In genomic region chr6:134873018-134873417, GRCm38 (mm10) we compare ENCODE assay signal across 17 mouse cellular contexts. TPM values are rescaled to one million over a fixed set of nuclear protein-coding genes. Genes with fewer than 3 reads are reported as not detected.
DNase-seq lines count a peak whose midpoint lies in the region; ATAC-seq and TF ChIP-seq lines count a peak whose summit lies in the region.
"Had no signal": no experiment of that assay in that cellular context is flagged by ENCODE, and none has a peak within 500 bp of the region (broad histone marks: within the 10 kb centered on the region; RNA-seq: fewer than 3 reads in every experiment).

No protein-coding gene starts in this region.

- no peaks in the 10 kb centered on the region for H3K9me3 ChIP-seq in intestine, postnatal 0 days (ENCODE audit: control insufficient read depth)
- no peaks in the 10 kb centered on the region for H3K9me3 ChIP-seq in intestine, embryonic 15.5 days
- no peaks in the 10 kb centered on the region for H3K9me3 ChIP-seq in stomach, postnatal 0 days (ENCODE audit: control insufficient read depth, low read length)
- H3K9me3 ChIP-seq: embryonic facial prominence, embryonic 13.5 days; forebrain, embryonic 15.5 days; G1E; hindbrain, embryonic 10.5 days; liver, embryonic 13.5 days had no signal

- H3K27ac ChIP-seq in intestine, postnatal 0 days (ENCODE audit: low read depth, low read length): no peak overlapping the region
- H3K27ac ChIP-seq in intestine, embryonic 15.5 days: no peak overlapping the region
- H3K27ac ChIP-seq in stomach, postnatal 0 days (replicated peaks): no peak overlapping the region
- H3K27ac ChIP-seq: embryonic facial prominence, embryonic 13.5 days; forebrain, embryonic 15.5 days; hindbrain, embryonic 10.5 days; liver, embryonic 13.5 days; midbrain, embryonic 10.5 days had no signal

- DNase-seq in thymus, postnatal 0 days (ENCODE audit: low spot score): peak; percentile 29
- DNase-seq in thymus, postnatal 10 days (ENCODE audit: low spot score in 2 of 2): no peak
- DNase-seq in T-cell, adult 2 months (ENCODE audit: low spot score): peak; percentile 38
- DNase-seq in stomach, postnatal 0 days (ENCODE audit: low spot score): no peak
- DNase-seq in left cerebral cortex, postnatal 14 days (ENCODE audit: low spot score in 2 of 2): no peak
- DNase-seq: adrenal gland, adult 8-10 months; cerebellum, adult 11-12 months; heart, adult 18-20 months; liver, embryonic 13.5 days had no signal

- peak; percentile 57 for ATAC-seq in intestine, postnatal 0 days
- no peak for ATAC-seq in intestine, embryonic 15.5 days
- ATAC-seq in stomach, postnatal 0 days (ENCODE audit: low FRiP score, low TSS enrichment): no peak
- ATAC-seq in monocyte, adult 5-6 weeks (replicated peaks; ENCODE audit: insufficient number of reproducible peaks, low FRiP score, low TSS enrichment, poor library complexity, severe bottlenecking): no peak
- ATAC-seq: forebrain, embryonic 15.5 days had no signal

- peak; percentile 64 for TF ChIP-seq CTCF in intestine, postnatal 0 days (IDR thresholded peaks at IDR 0.05; ENCODE audit: low read depth)
- TF ChIP-seq CTCF in stomach, postnatal 0 days (IDR thresholded peaks at IDR 0.05; ENCODE audit: low read depth): peak; percentile 65

- TF ChIP-seq EP300 in stomach, postnatal 0 days (optimal IDR thresholded peaks at IDR 0.05): no peak

- no peak overlapping the region for H3K4me2 ChIP-seq in intestine, postnatal 0 days (replicated peaks; ENCODE audit: low read depth)
- H3K4me2 ChIP-seq in intestine, embryonic 15.5 days (replicated peaks): no peak overlapping the region
- H3K4me2 ChIP-seq in stomach, postnatal 0 days (replicated peaks; ENCODE audit: low read depth): no peak overlapping the region
- H3K4me2 ChIP-seq: embryonic facial prominence, embryonic 13.5 days; forebrain, embryonic 15.5 days; liver, embryonic 13.5 days had no signal

- WGBS in intestine, postnatal 0 days: 75% methylated on average over 2 of the region's 2 CpGs
- 75% methylated on average over 2 of the region's 2 CpGs for WGBS in intestine, embryonic 15.5 days
- 74% methylated on average over 2 of the region's 2 CpGs for WGBS in stomach, postnatal 0 days

- H3K36me3 ChIP-seq in intestine, postnatal 0 days (ENCODE audit: control insufficient read depth, insufficient read depth): peaks cover 8% of the 10 kb centered on the region; the same call in 1 of the 2 replicates
- H3K36me3 ChIP-seq in intestine, embryonic 15.5 days: 0 out of 2 replicates have a peak, but pooled peaks cover 7% of the 10 kb centered on the region
- 0 out of 2 replicates have a peak, but pooled peaks cover 4% of the 10 kb centered on the region for H3K36me3 ChIP-seq in stomach, postnatal 0 days (ENCODE audit: control insufficient read depth, insufficient read depth, low read length)

- H3K27me3 ChIP-seq in intestine, postnatal 0 days (replicated peaks; ENCODE audit: control insufficient read depth, insufficient read depth, low read length): no peaks in the 10 kb centered on the region
- H3K27me3 ChIP-seq in intestine, embryonic 15.5 days (replicated peaks): no peaks in the 10 kb centered on the region
- H3K27me3 ChIP-seq in stomach, postnatal 0 days (ENCODE audit: control insufficient read depth, insufficient read depth, low read length): no peaks in the 10 kb centered on the region
- H3K27me3 ChIP-seq: embryonic facial prominence, embryonic 13.5 days; forebrain, embryonic 15.5 days; liver, embryonic 13.5 days had no signal

- no peak overlapping the region for H3K9ac ChIP-seq in intestine, postnatal 0 days (ENCODE audit: low read depth, low read length)
- no peak overlapping the region for H3K9ac ChIP-seq in intestine, embryonic 15.5 days
- no peak overlapping the region for H3K9ac ChIP-seq in stomach, postnatal 0 days (ENCODE audit: low read length)
- H3K9ac ChIP-seq: embryonic facial prominence, embryonic 13.5 days; forebrain, embryonic 15.5 days; liver, embryonic 13.5 days had no signal

- H3K4me3 ChIP-seq in intestine, postnatal 0 days (ENCODE audit: low read depth, low read length): no peak overlapping the region
- H3K4me3 ChIP-seq in intestine, embryonic 15.5 days (replicated peaks): no peak overlapping the region
- no peak overlapping the region for H3K4me3 ChIP-seq in stomach, postnatal 0 days (ENCODE audit: low read depth, low read length)
- H3K4me3 ChIP-seq: embryonic facial prominence, embryonic 13.5 days; forebrain, embryonic 15.5 days; hindbrain, embryonic 10.5 days; liver, embryonic 13.5 days; midbrain, embryonic 10.5 days had no signal

- intact Hi-C loops in left cerebral cortex, postnatal 14 days (cut with DNase I): no loop called here

- H3K4me1 ChIP-seq in intestine, postnatal 0 days (replicated peaks; ENCODE audit: control insufficient read depth, insufficient read depth, low read length): no peaks in the 10 kb centered on the region
- no peaks in the 10 kb centered on the region for H3K4me1 ChIP-seq in intestine, embryonic 15.5 days (replicated peaks)
- no peaks in the 10 kb centered on the region for H3K4me1 ChIP-seq in stomach, postnatal 0 days (replicated peaks; ENCODE audit: control insufficient read depth, insufficient read depth)
- H3K4me1 ChIP-seq: embryonic facial prominence, embryonic 13.5 days; forebrain, embryonic 15.5 days; hindbrain, embryonic 10.5 days; midbrain, embryonic 10.5 days had no signal

RNA-seq across cellular contexts. Expression of gene Gpr19, which starts 25.4 kb away (rescaled TPM):
- polyA plus RNA-seq in intestine, postnatal 0 days (2015; fragmentation: Nextera tagmentation; extraction: Ambion mirVana): 6.5 and 7.3 TPM in 2 replicates
- 10.4 and 10.6 TPM in 2 replicates for polyA plus RNA-seq in intestine, embryonic 15.5 days (2015; fragmentation: Nextera tagmentation; extraction: Ambion mirVana)
- 11.8 and 11.9 TPM in 2 replicates for polyA plus RNA-seq in thymus, postnatal 0 days (2015; fragmentation: Nextera tagmentation; extraction: Ambion mirVana)
- polyA plus RNA-seq in stomach, postnatal 0 days (2015; fragmentation: Nextera tagmentation; extraction: Ambion mirVana): 6.6 and 6.9 TPM in 2 replicates
- total RNA-seq in left cerebral cortex, postnatal 14 days (2021): 10 to 100 TPM; 27.5 to 28.0 TPM
- total RNA-seq in monocyte, adult 5-6 weeks (2017): 5.4 to 11.0 TPM (median 6.3 TPM) in 3 replicates

RNA-seq across cellular contexts. Expression of gene Crebl2, which starts 43.1 kb away (rescaled TPM):
- polyA plus RNA-seq in intestine, postnatal 0 days (2015; fragmentation: Nextera tagmentation; extraction: Ambion mirVana): 4.6 and 4.9 TPM in 2 replicates
- polyA plus RNA-seq in intestine, embryonic 15.5 days (2015; fragmentation: Nextera tagmentation; extraction: Ambion mirVana): 3.6 and 3.7 TPM in 2 replicates
- 4.9 and 5.5 TPM in 2 replicates for polyA plus RNA-seq in thymus, postnatal 0 days (2015; fragmentation: Nextera tagmentation; extraction: Ambion mirVana)
- polyA plus RNA-seq in stomach, postnatal 0 days (2015; fragmentation: Nextera tagmentation; extraction: Ambion mirVana): 4.3 and 4.7 TPM in 2 replicates
- total RNA-seq in left cerebral cortex, postnatal 14 days (2021): 10 to 100 TPM; 14.2 to 14.6 TPM
- total RNA-seq in monocyte, adult 5-6 weeks (2017): 25.9 to 36.8 TPM (median 29.9 TPM) in 3 replicates

RNA-seq across cellular contexts. Expression of gene Cdkn1b, which starts 47.2 kb away (rescaled TPM):
- 14.8 and 15.3 TPM in 2 replicates for polyA plus RNA-seq in intestine, postnatal 0 days (2015; fragmentation: Nextera tagmentation; extraction: Ambion mirVana)
- 15.3 and 15.9 TPM in 2 replicates for polyA plus RNA-seq in intestine, embryonic 15.5 days (2015; fragmentation: Nextera tagmentation; extraction: Ambion mirVana)
- polyA plus RNA-seq in thymus, postnatal 0 days (2015; fragmentation: Nextera tagmentation; extraction: Ambion mirVana): 53.0 and 58.8 TPM in 2 replicates
- 11.7 and 14.4 TPM in 2 replicates for polyA plus RNA-seq in stomach, postnatal 0 days (2015; fragmentation: Nextera tagmentation; extraction: Ambion mirVana)
- 10 to 100 TPM; 45.1 to 49.4 TPM for total RNA-seq in left cerebral cortex, postnatal 14 days (2021)
- 272 to 301 TPM (median 295 TPM) in 3 replicates for total RNA-seq in monocyte, adult 5-6 weeks (2017)

Comparison
In these comparisons a context has a peak if more than half of its experiments do, and no peak if none do; other contexts are left out.
1. DNase-seq: peak in thymus, postnatal 0 days (single experiment) and T-cell, adult 2 months (single experiment); none in thymus, postnatal 10 days (0 of 2), stomach, postnatal 0 days (single experiment) and left cerebral cortex, postnatal 14 days (0 of 2).